Mouse (Mus musculus) midbrain, postnatal 0 days (tissue): ENCODE data around the gene Thsd7b. TPM values are rescaled to one million over a fixed set of nuclear protein-coding genes. Genes with fewer than 3 reads are reported as not detected.

Experiments used
- ATAC-seq: fragments of 200-750 bp; cut with Nextera tagmentation; 2 replicates; pipeline ENCODE4 v1.8.0; 2017; ENCODE audit warnings: moderate number of reproducible peaks, mild to moderate bottlenecking, moderate TSS enrichment, moderate library complexity; ENCODE audit not compliant: low FRiP score
- DNase-seq: peaks from one replicate; pipeline ENCODE4 v3.0.0-alpha.2; 2015; ENCODE audit warnings: low spot score
- H3K27ac ChIP-seq: fragments of 300-500 bp; sonication (generic); 2 replicates; pipeline ENCODE4 v1.5.1; 2014; ENCODE audit warnings: low read depth, mild to moderate bottlenecking, low read length, mixed read lengths
- H3K27me3 ChIP-seq: fragments of 300-500 bp; sonication (generic); 2 replicates; pipeline ENCODE4 v1.6.1; 2014; ENCODE audit warnings: low read length, control low read depth, mixed read lengths; ENCODE audit not compliant: insufficient read depth
- H3K36me3 ChIP-seq: fragments of 300-500 bp; sonication (generic); 2 replicates; pipeline ENCODE4 v1.6.1; 2014; ENCODE audit warnings: low read length, control low read depth, mixed read lengths; ENCODE audit not compliant: insufficient read depth
- H3K4me1 ChIP-seq: fragments of 300-500 bp; sonication (generic); 2 replicates; pipeline ENCODE4 v1.6.1; 2014; ENCODE audit warnings: mild to moderate bottlenecking, control low read depth, antibody characterized with exemption, low read length, mixed read lengths; ENCODE audit not compliant: insufficient read depth
- H3K4me2 ChIP-seq: fragments of 300-500 bp; sonication (generic); 2 replicates; pipeline ENCODE4 v1.6.1; 2014; ENCODE audit warnings: low read depth, mild to moderate bottlenecking, low read length, mixed read lengths; ENCODE audit not compliant: poor library complexity, severe bottlenecking
- H3K4me3 ChIP-seq: fragments of 300-500 bp; sonication (generic); 2 replicates; pipeline ENCODE4 v1.5.1; 2014; ENCODE audit warnings: low read depth, mild to moderate bottlenecking, low read length, moderate library complexity
- H3K9ac ChIP-seq: fragments of 300-500 bp; sonication (generic); replicated peaks from 2 replicates; pipeline ENCODE4 v1.6.1; 2014; ENCODE audit warnings: mild to moderate bottlenecking, low read length, moderate library complexity, mixed read lengths; ENCODE audit not compliant: poor library complexity, severe bottlenecking
- H3K9me3 ChIP-seq: fragments of 300-500 bp; sonication (generic); 2 replicates; pipeline ENCODE4 v1.6.1; 2016; ENCODE audit warnings: low read length, control low read depth
- CTCF ChIP-seq: IDR thresholded peaks from 2 replicates; pipeline ENCODE4 v1.5.1; 2016; ENCODE audit warnings: antibody characterized with exemption, mild to moderate bottlenecking
- WGBS: fragments of 180-500 bp; shearing (Covaris S2); extraction: QIAGEN DNeasy Blood & Tissue Kit; methylation state at CpG from one replicate; pipeline ENCODE4 v1.1.7; 2014; 5-methylcytosine and 5-hydroxymethylcytosine counted together
- polyA plus RNA-seq: library from polyadenylated mRNA; unstranded; fragments of >200 nt; fragmentation: Nextera tagmentation; extraction: Ambion mirVana; gene quantifications from 2 replicates; pipeline ENCODE4 v1.2.1, GENCODE M21; 2015
- total RNA-seq: library from RNA; depleted of rRNA; stranded (reverse); fragments of >200 nt; gene quantifications from 2 replicates; pipeline ENCODE4 v1.2.3, GENCODE M21; 2014

Gene Thsd7b
- total and polyA plus RNA-seq, 2 experiments from 2014 or later, result 11.6 to 20.8 TPM

- Histone ChIP-seq H3K27ac (no peak overlapping the region), H3K9ac (no peak overlapping the region), H3K4me2 (no peak overlapping the region), H3K36me3 (no peaks in the 10 kb centered on the region), H3K27me3 (no peaks in the 10 kb centered on the region), H3K9me3 (no peaks in the 10 kb centered on the region), H3K4me1 (no peaks in the 10 kb centered on the region), H3K4me3 (no peak overlapping the region)
- WGBS, result 68% methylated on average over 5 of the region's 5 CpGs
- no peak for TF ChIP-seq CTCF
- ATAC-seq (no peak), DNase-seq (no peak)
These were observed 211.3 kb downstream of the Thsd7b start for GRCm38 (mm10) chr1:129484266-129485031.

DNA sequence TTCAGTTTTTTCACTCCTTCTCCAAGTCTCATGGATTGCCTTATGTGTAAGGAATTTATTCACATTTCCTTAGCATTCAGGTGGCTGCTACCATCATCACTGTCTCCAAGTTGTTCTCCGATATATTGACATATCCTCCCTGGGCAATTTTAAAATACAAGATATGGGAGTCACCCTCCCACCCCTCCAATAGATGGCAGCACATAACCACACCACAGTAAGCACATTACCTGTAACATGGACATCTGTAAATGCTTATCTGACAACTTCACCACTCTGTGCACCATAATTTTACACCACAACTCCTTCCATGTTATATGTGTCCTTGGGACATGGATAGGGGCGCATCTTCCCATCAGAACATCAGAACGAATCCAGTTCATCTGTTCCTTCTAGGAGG is 218.0 kb downstream of the Thsd7b start:
- ATAC-seq, result no peak
- peak; percentile 44 for TF ChIP-seq CTCF

DNA sequence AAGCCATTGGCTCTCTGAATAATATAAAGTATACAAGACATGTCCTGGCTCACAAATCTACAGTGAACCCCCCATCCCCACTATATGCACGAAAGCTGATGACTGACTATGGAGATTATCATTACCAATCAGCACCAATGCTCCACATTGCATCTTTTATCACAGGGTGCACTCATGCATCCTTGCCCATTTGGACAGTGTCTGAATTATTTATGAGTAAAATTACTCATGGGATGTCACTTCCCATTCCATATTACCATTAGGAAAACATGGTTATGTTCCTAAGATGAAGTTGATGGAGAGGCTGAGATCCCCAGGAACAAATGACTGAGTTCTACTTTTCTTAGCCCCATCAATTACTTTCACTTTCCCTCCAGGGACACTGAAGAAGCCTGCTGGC is 220.8 kb downstream of the Thsd7b start:
- Histone ChIP-seq H3K9ac (no peak overlapping the region), H3K4me3 (no peak overlapping the region), H3K27me3 (no peaks in the 10 kb centered on the region), H3K4me2 (no peak overlapping the region), H3K36me3 (no peaks in the 10 kb centered on the region), H3K4me1 (no peaks in the 10 kb centered on the region), H3K27ac (no peak overlapping the region), H3K9me3 (no peaks in the 10 kb centered on the region)
- ATAC-seq, result no peak
- 82% methylated on average over 1 of the region's 1 CpGs for WGBS
- no peak for DNase-seq
- TF ChIP-seq CTCF, result no peak

More for the DNA sequence above, 218.0 kb downstream of the Thsd7b start:
- no peak overlapping the region for H3K27ac ChIP-seq
- H3K4me2 ChIP-seq, result no peak overlapping the region
- no peak overlapping the region for H3K4me3 ChIP-seq
- no peaks in the 10 kb centered on the region for H3K4me1 ChIP-seq
- no peaks in the 10 kb centered on the region for H3K9me3 ChIP-seq
- WGBS, result 92% methylated on average over 3 of the region's 3 CpGs
- H3K9ac ChIP-seq, result no peak overlapping the region
- no peak for DNase-seq
- H3K27me3 ChIP-seq, result no peaks in the 10 kb centered on the region
- no peaks in the 10 kb centered on the region for H3K36me3 ChIP-seq

DNA sequence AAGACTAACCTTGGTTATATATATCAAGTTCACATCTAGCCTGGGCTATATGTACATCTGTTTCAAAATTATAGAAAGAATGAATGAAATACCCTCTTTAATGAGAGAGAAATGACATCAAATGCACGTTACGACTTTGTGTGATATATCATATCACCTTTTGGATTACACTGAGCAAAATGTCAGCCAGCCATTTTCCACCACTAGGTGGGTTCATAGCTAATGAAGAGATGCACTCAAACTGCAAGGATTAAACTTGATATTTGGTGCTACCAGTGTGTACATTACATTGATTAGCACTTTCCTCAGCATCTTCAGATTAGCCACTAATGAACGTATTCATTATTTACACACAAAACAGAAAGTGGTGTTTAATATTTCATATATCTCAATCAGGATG is 228.6 kb downstream of the Thsd7b start:
- ATAC-seq, result no peak
- peak; percentile 54 for TF ChIP-seq CTCF
- Histone ChIP-seq H3K36me3 (no peaks in the 10 kb centered on the region), H3K4me2 (no peak overlapping the region), H3K4me1 (peaks cover 3% of the 10 kb centered on the region; the same call in 1 of the 2 replicates), H3K9me3 (no peaks in the 10 kb centered on the region), H3K4me3 (no peak overlapping the region), H3K27ac (no peak overlapping the region), H3K9ac (no peak overlapping the region), H3K27me3 (no peaks in the 10 kb centered on the region)
- 77% methylated on average over 3 of the region's 3 CpGs for WGBS
- DNase-seq, result no peak

DNA sequence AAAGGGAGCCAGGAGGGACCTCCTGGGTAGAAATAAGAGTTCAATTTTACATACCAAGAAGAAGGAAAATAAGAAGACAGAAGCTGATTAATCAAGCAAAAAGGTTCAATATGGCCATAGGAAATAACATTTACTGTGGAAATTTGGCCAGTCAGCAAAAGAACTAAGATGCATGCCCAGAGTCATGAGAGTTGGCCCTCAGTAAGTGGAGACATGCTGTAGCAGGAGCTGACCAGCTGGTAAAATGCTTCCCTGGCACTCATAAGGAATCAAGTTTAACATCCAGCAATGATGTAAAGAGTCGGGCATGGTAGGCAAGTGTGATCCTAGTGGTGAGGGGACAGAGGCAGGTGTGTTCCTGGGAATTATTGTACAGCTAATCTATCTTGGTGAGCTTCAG is 243.3 kb downstream of the Thsd7b start:
- ATAC-seq, result no peak
- TF ChIP-seq CTCF, result no peak

GRCm38 (mm10) chr1:129519751-129520150 is 246.6 kb downstream of the Thsd7b start:
- Histone ChIP-seq H3K27ac (no peak overlapping the region), H3K36me3 (no peaks in the 10 kb centered on the region), H3K9me3 (no peaks in the 10 kb centered on the region), H3K4me3 (no peak overlapping the region), H3K4me2 (no peak overlapping the region), H3K9ac (no peak overlapping the region), H3K4me1 (no peaks in the 10 kb centered on the region), H3K27me3 (no peaks in the 10 kb centered on the region)
- WGBS, result 91% methylated on average over 5 of the region's 5 CpGs
- DNase-seq (no peak), ATAC-seq (no peak)
- TF ChIP-seq CTCF, result no peak

More for the DNA sequence above, 243.3 kb downstream of the Thsd7b start:
- H3K4me1 ChIP-seq, result no peaks in the 10 kb centered on the region
- no peak overlapping the region for H3K4me3 ChIP-seq
- no peak overlapping the region for H3K9ac ChIP-seq
- no peak overlapping the region for H3K27ac ChIP-seq
- H3K36me3 ChIP-seq, result no peaks in the 10 kb centered on the region
- DNase-seq, result no peak
- WGBS, result 94% methylated on average over 1 of the region's 1 CpGs
- H3K27me3 ChIP-seq, result no peaks in the 10 kb centered on the region
- no peaks in the 10 kb centered on the region for H3K9me3 ChIP-seq
- H3K4me2 ChIP-seq, result no peak overlapping the region
